Mouse (Mus musculus): ENCODE results near the gene Sbsn. TPM values are rescaled to one million over a fixed set of nuclear protein-coding genes. Genes with fewer than 3 reads are reported as not detected.

The Sbsn gene
- polyA plus RNA-seq, 1 experiment from 2014 or later, result 163 TPM

Other genes with a start within 250 kb of the Sbsn start
- 12.2 and 16.2 TPM in 2 replicates for gene Arhgap33, start 216.4 kb upstream of the Sbsn start, polyA plus RNA-seq (2015; fragmentation: Nextera tagmentation; extraction: Ambion mirVana)
- 19.9 and 22.2 TPM in 2 replicates for gene Hspb6, start 199.3 kb upstream of the Sbsn start, polyA plus RNA-seq (2015; fragmentation: Nextera tagmentation; extraction: Ambion mirVana)
- 11.6 and 17.6 TPM in 2 replicates for gene Proser3, start 199.2 kb upstream of the Sbsn start, polyA plus RNA-seq (2015; fragmentation: Nextera tagmentation; extraction: Ambion mirVana)
- gene Lin37, start 191.6 kb upstream of the Sbsn start, polyA plus RNA-seq (2015; fragmentation: Nextera tagmentation; extraction: Ambion mirVana), result 45.6 and 46.8 TPM in 2 replicates
- 83.7 and 86.6 TPM in 2 replicates for gene U2af1l4, start 188.2 kb upstream of the Sbsn start, polyA plus RNA-seq (2015; fragmentation: Nextera tagmentation; extraction: Ambion mirVana)
- gene Gm49396, start 188.1 kb upstream of the Sbsn start, polyA plus RNA-seq (2015; fragmentation: Nextera tagmentation; extraction: Ambion mirVana), result 11.0 and 15.0 TPM in 2 replicates
- 136 and 140 TPM in 2 replicates for gene Psenen, start 187.8 kb upstream of the Sbsn start, polyA plus RNA-seq (2015; fragmentation: Nextera tagmentation; extraction: Ambion mirVana)
- 5.3 and 6.1 TPM in 2 replicates for gene Igflr1, start 186.0 kb upstream of the Sbsn start, polyA plus RNA-seq (2015; fragmentation: Nextera tagmentation; extraction: Ambion mirVana)
- 10.8 and 11.6 TPM in 2 replicates for gene Kmt2b, start 162.7 kb upstream of the Sbsn start, polyA plus RNA-seq (2015; fragmentation: Nextera tagmentation; extraction: Ambion mirVana)
- gene Zbtb32, start 152.6 kb upstream of the Sbsn start, polyA plus RNA-seq (2015; fragmentation: Nextera tagmentation; extraction: Ambion mirVana), result 1.5 and 1.8 TPM in 2 replicates
- gene Upk1a, start 138.6 kb upstream of the Sbsn start, polyA plus RNA-seq (2015; fragmentation: Nextera tagmentation; extraction: Ambion mirVana), result 0.54 and 0.75 TPM in 2 replicates
- 848 and 867 TPM in 2 replicates for gene Cox6b1, start 125.3 kb upstream of the Sbsn start, polyA plus RNA-seq (2015; fragmentation: Nextera tagmentation; extraction: Ambion mirVana)
- gene Etv2, start 115.6 kb upstream of the Sbsn start, polyA plus RNA-seq (2015; fragmentation: Nextera tagmentation; extraction: Ambion mirVana), result not detected in 2 replicates
- 126 and 129 TPM in 2 replicates for gene Rbm42, start 101.2 kb upstream of the Sbsn start, polyA plus RNA-seq (2015; fragmentation: Nextera tagmentation; extraction: Ambion mirVana)
- gene Haus5, start 86.5 kb upstream of the Sbsn start, polyA plus RNA-seq (2015; fragmentation: Nextera tagmentation; extraction: Ambion mirVana), result 37.8 and 41.2 TPM in 2 replicates
- not detected in 2 replicates for gene Pmis2, start 79.9 kb upstream of the Sbsn start, polyA plus RNA-seq (2015; fragmentation: Nextera tagmentation; extraction: Ambion mirVana)
- 0.41 and 0.64 TPM in 2 replicates for gene 2200002J24Rik, start 52.5 kb upstream of the Sbsn start, polyA plus RNA-seq (2015; fragmentation: Nextera tagmentation; extraction: Ambion mirVana)
- gene Atp4a, start 39.3 kb upstream of the Sbsn start, polyA plus RNA-seq (2015; fragmentation: Nextera tagmentation; extraction: Ambion mirVana), result 0.29 and 0.63 TPM in 2 replicates
- gene Tmem147, start 21.9 kb upstream of the Sbsn start, polyA plus RNA-seq (2015; fragmentation: Nextera tagmentation; extraction: Ambion mirVana), result 191 and 200 TPM in 2 replicates
- 0.48 and 1.0 TPM in 2 replicates for gene Gapdhs, start 7.8 kb upstream of the Sbsn start, polyA plus RNA-seq (2015; fragmentation: Nextera tagmentation; extraction: Ambion mirVana)
- 491 and 576 TPM in 2 replicates for gene Dmkn, start 12.3 kb downstream of the Sbsn start, polyA plus RNA-seq (2015; fragmentation: Nextera tagmentation; extraction: Ambion mirVana)
- gene Krtdap, start 36.4 kb downstream of the Sbsn start, polyA plus RNA-seq (2015; fragmentation: Nextera tagmentation; extraction: Ambion mirVana), result 1,669 and 1,901 TPM in 2 replicates
- 0.14 TPM in 1 of 2 replicates, not detected in the other for gene Ffar2, start 72.3 kb downstream of the Sbsn start, polyA plus RNA-seq (2015; fragmentation: Nextera tagmentation; extraction: Ambion mirVana)
- not detected in 2 replicates for gene Ffar3, start 104.7 kb downstream of the Sbsn start, polyA plus RNA-seq (2015; fragmentation: Nextera tagmentation; extraction: Ambion mirVana)
- not detected in 2 replicates for gene Ffar1, start 110.1 kb downstream of the Sbsn start, polyA plus RNA-seq (2015; fragmentation: Nextera tagmentation; extraction: Ambion mirVana)
- gene Cd22, start 128.9 kb downstream of the Sbsn start, polyA plus RNA-seq (2015; fragmentation: Nextera tagmentation; extraction: Ambion mirVana), result 0.11 and 0.20 TPM in 2 replicates
- 1.00 and 1.4 TPM in 2 replicates for gene Mag, start 163.4 kb downstream of the Sbsn start, polyA plus RNA-seq (2015; fragmentation: Nextera tagmentation; extraction: Ambion mirVana)
- gene Hamp2, start 173.2 kb downstream of the Sbsn start, polyA plus RNA-seq (2015; fragmentation: Nextera tagmentation; extraction: Ambion mirVana), result 0.93 TPM in 1 of 2 replicates, not detected in the other
- not detected in 2 replicates for gene Hamp, start 192.6 kb downstream of the Sbsn start, polyA plus RNA-seq (2015; fragmentation: Nextera tagmentation; extraction: Ambion mirVana)
- 23.3 and 25.0 TPM in 2 replicates for gene Usf2, start 205.3 kb downstream of the Sbsn start, polyA plus RNA-seq (2015; fragmentation: Nextera tagmentation; extraction: Ambion mirVana)
- gene Lsr, start 222.0 kb downstream of the Sbsn start, polyA plus RNA-seq (2015; fragmentation: Nextera tagmentation; extraction: Ambion mirVana), result 40.8 and 47.2 TPM in 2 replicates
- gene Fam187b, start 222.3 kb downstream of the Sbsn start, polyA plus RNA-seq (2015; fragmentation: Nextera tagmentation; extraction: Ambion mirVana), result 3.3 and 4.8 TPM in 2 replicates

All from embryonic facial prominence, embryonic 15.5 days (tissue).